Comparison of ENCODE assay signal across 12 mouse cellular contexts in genomic region chr5:131007198-131007597, GRCm38 (mm10).
DNase-seq lines count a peak whose midpoint lies in the region; ATAC-seq lines count a peak whose summit lies in the region.
"Had no signal": no experiment of that assay in that cellular context is flagged by ENCODE, and none has a peak within 500 bp of the region (broad histone marks: within the 10 kb centered on the region; RNA-seq: fewer than 3 reads in every experiment).

No protein-coding gene starts in this region.

- intact Hi-C loops in heart, postnatal 14 days (cut with DNase I): loop anchor here (5.0 kb wide), 1 partner anchor 145 kb away; no protein-coding TSS in a partner anchor
- intact Hi-C loops in left cerebral cortex, postnatal 10 days (cut with DNase I): loop anchor here (10.0 kb wide), 1 partner anchor 142 kb away; no protein-coding TSS in a partner anchor

- no peak overlapping the region for H3K9ac ChIP-seq in forebrain, embryonic 15.5 days (replicated peaks)
- H3K9ac ChIP-seq: heart, embryonic 15.5 days; liver, embryonic 15.5 days; neural tube, embryonic 13.5 days had no signal

- no peak overlapping the region for H3K4me3 ChIP-seq in forebrain, embryonic 15.5 days
- no peak overlapping the region for H3K4me3 ChIP-seq in forebrain, embryonic 10.5 days
- H3K4me3 ChIP-seq in limb, embryonic 10.5 days: no peak overlapping the region
- H3K4me3 ChIP-seq: heart, embryonic 15.5 days; liver, embryonic 15.5 days; neural tube, embryonic 13.5 days had no signal

- H3K4me2 ChIP-seq in forebrain, embryonic 15.5 days (replicated peaks): no peak overlapping the region
- H3K4me2 ChIP-seq: heart, embryonic 15.5 days; liver, embryonic 15.5 days; neural tube, embryonic 13.5 days had no signal

- peaks cover 3% of the 10 kb centered on the region; the same call in 1 of the 2 replicates for H3K9me3 ChIP-seq in forebrain, embryonic 15.5 days
- H3K9me3 ChIP-seq in forebrain, embryonic 10.5 days: no peaks in the 10 kb centered on the region
- no peaks in the 10 kb centered on the region for H3K9me3 ChIP-seq in limb, embryonic 10.5 days (replicated peaks)
- H3K9me3 ChIP-seq: heart, embryonic 15.5 days; liver, embryonic 15.5 days had no signal

- H3K27me3 ChIP-seq in forebrain, embryonic 15.5 days: no peaks in the 10 kb centered on the region
- H3K27me3 ChIP-seq in forebrain, embryonic 10.5 days (ENCODE audit: poor library complexity, severe bottlenecking): no peaks in the 10 kb centered on the region
- H3K27me3 ChIP-seq in limb, embryonic 10.5 days (ENCODE audit: low read depth, poor library complexity, severe bottlenecking): no peaks in the 10 kb centered on the region
- H3K27me3 ChIP-seq: heart, embryonic 15.5 days; liver, embryonic 15.5 days; neural tube, embryonic 13.5 days had no signal

- DNase-seq in forebrain, embryonic 10.5 days (ENCODE audit: extremely low spot score, low spot score): no peak
- DNase-seq in cerebellum, adult 8-10 months: peak; percentile 89
- peak; percentile 22 to 34 for DNase-seq in heart, postnatal 14 days
- peak; percentile 56 to 60 for DNase-seq in left cerebral cortex, postnatal 10 days (ENCODE audit: extremely low spot score in 1 of 2, low spot score in 2 of 2)
- DNase-seq in kidney, adult 11 months: no peak
- no peak for DNase-seq in limb, embryonic 10.5 days (ENCODE audit: low spot score)
- DNase-seq in kidney, postnatal 10 days: no peak
- DNase-seq: thymus, postnatal 14 days had no signal

- peak overlapping the region; percentile 84 for H3K27ac ChIP-seq in forebrain, embryonic 15.5 days (replicated peaks)
- no peak overlapping the region for H3K27ac ChIP-seq in forebrain, embryonic 10.5 days
- no peak overlapping the region for H3K27ac ChIP-seq in limb, embryonic 10.5 days
- H3K27ac ChIP-seq: heart, embryonic 15.5 days; liver, embryonic 15.5 days; neural tube, embryonic 13.5 days had no signal

- peak; percentile 89 for ATAC-seq in forebrain, embryonic 15.5 days (replicated peaks)

- WGBS in forebrain, embryonic 15.5 days: 35% methylated on average over 7 of the region's 7 CpGs
- 85% methylated on average over 7 of the region's 7 CpGs for WGBS in forebrain, embryonic 10.5 days
- WGBS in limb, embryonic 10.5 days: 81% methylated on average over 7 of the region's 7 CpGs

- H3K36me3 ChIP-seq in forebrain, embryonic 15.5 days: no peaks in the 10 kb centered on the region
- H3K36me3 ChIP-seq in forebrain, embryonic 10.5 days (replicated peaks): no peaks in the 10 kb centered on the region
- no peaks in the 10 kb centered on the region for H3K36me3 ChIP-seq in limb, embryonic 10.5 days
- H3K36me3 ChIP-seq: heart, embryonic 15.5 days; liver, embryonic 15.5 days; neural tube, embryonic 13.5 days had no signal

- peaks cover 15% of the 10 kb centered on the region for H3K4me1 ChIP-seq in forebrain, embryonic 15.5 days
- H3K4me1 ChIP-seq in forebrain, embryonic 10.5 days: no peaks in the 10 kb centered on the region
- H3K4me1 ChIP-seq in limb, embryonic 10.5 days: no peaks in the 10 kb centered on the region
- H3K4me1 ChIP-seq: heart, embryonic 15.5 days; liver, embryonic 15.5 days; neural tube, embryonic 13.5 days had no signal

Comparison
In these comparisons a context has a peak if more than half of its experiments do, and no peak if none do; other contexts are left out.
1. DNase-seq: peak in cerebellum, adult 8-10 months (single experiment), heart, postnatal 14 days (2 of 2) and left cerebral cortex, postnatal 10 days (2 of 2); none in forebrain, embryonic 10.5 days (single experiment), kidney, adult 11 months (single experiment), limb, embryonic 10.5 days (single experiment) and kidney, postnatal 10 days (single experiment).